Mouse (Mus musculus) spleen, adult 2 months (tissue): ENCODE data around the gene Hnrnpa3. TPM values are rescaled to one million over a fixed set of nuclear protein-coding genes. Genes with fewer than 3 reads are reported as not detected.

Source experiments
- DNase-seq, 2 experiments: peaks; one replicate each; pipeline versions ENCODE4 v3.0.0 to v3.0.0-alpha.2; 2012 to 2021; ENCODE audit warnings: low spot score in 2 of 2, low read depth in 1 of 2
- H3K27ac ChIP-seq: fragments of 200-500 bp; 2 replicates; pipeline ENCODE4 v1.5.1; 2012; ENCODE audit warnings: low read length, inconsistent platforms; ENCODE audit not compliant: insufficient read depth
- H3K27me3 ChIP-seq: fragments of 200-500 bp; 2 replicates; pipeline ENCODE4 v1.6.1; 2012; ENCODE audit warnings: mild to moderate bottlenecking, moderate library complexity, low read length, inconsistent platforms; ENCODE audit not compliant: control insufficient read depth, insufficient read depth
- H3K36me3 ChIP-seq: fragments of 200-500 bp; 2 replicates; pipeline ENCODE4 v1.6.1; 2012; ENCODE audit warnings: mild to moderate bottlenecking, low read length, inconsistent platforms; ENCODE audit not compliant: control insufficient read depth, insufficient read depth
- H3K4me1 ChIP-seq: fragments of 200-500 bp; 2 replicates; pipeline ENCODE4 v1.6.1; 2011; ENCODE audit warnings: inconsistent platforms; ENCODE audit not compliant: control insufficient read depth, insufficient read depth, insufficient read length
- H3K4me3 ChIP-seq: fragments of 200-500 bp; 2 replicates; pipeline ENCODE4 v1.5.1; 2011; ENCODE audit warnings: mild to moderate bottlenecking, inconsistent platforms; ENCODE audit not compliant: insufficient read depth, insufficient read length; ENCODE audit errors: extremely low read depth
- CTCF ChIP-seq: fragments of 200-500 bp; IDR thresholded peaks from 2 replicates; pipeline ENCODE4 v1.5.1; 2011; ENCODE audit warnings: mild to moderate bottlenecking, inconsistent platforms; ENCODE audit not compliant: insufficient read depth, insufficient read length, insufficient replicate concordance; ENCODE audit errors: extremely low read depth
- POLR2A ChIP-seq: fragments of 200-500 bp; IDR thresholded peaks from 2 replicates; pipeline ENCODE4 v1.6.1; 2011; ENCODE audit warnings: low read depth, low read length, inconsistent platforms
- WGBS: fragments of 180-500 bp; shearing (Covaris S2); methylation state at CpG from one replicate; pipeline ENCODE4 v1.1.7; 2018; 5-methylcytosine and 5-hydroxymethylcytosine counted together
- polyA plus RNA-seq: library from polyadenylated mRNA; depleted of rRNA; stranded (reverse); fragments of >200 nt; gene quantifications from 2 replicates; pipeline ENCODE4 v1.2.3, GENCODE M21; 2012

The Hnrnpa3 gene
- polyA plus RNA-seq, 1 experiment: 15.7 TPM

- Histone ChIP-seq H3K4me1 (peaks cover 15% of the 10 kb centered on the region), H3K27me3 (no peaks in the 10 kb centered on the region), H3K36me3 (no peaks in the 10 kb centered on the region), H3K4me3 (no peak overlapping the region), H3K27ac (no peak overlapping the region)
- DNase-seq: no peak
- 90% methylated on average over 3 of the region's 3 CpGs for WGBS
- TF ChIP-seq POLR2A (no peak), CTCF (no peak)
Measured at GRCm38 (mm10) chr2:75697222-75697621, 38.2 kb downstream of the Hnrnpa3 start.

- no peak overlapping the region for H3K27ac ChIP-seq
- TF ChIP-seq POLR2A (no peak), CTCF (no peak)
- H3K36me3 ChIP-seq: no peaks in the 10 kb centered on the region
- DNase-seq: no peak
- H3K4me1 ChIP-seq: peaks cover 15% of the 10 kb centered on the region
- no peak overlapping the region for H3K4me3 ChIP-seq
- WGBS: 19% methylated on average over 4 of the region's 4 CpGs
- H3K27me3 ChIP-seq: no peaks in the 10 kb centered on the region
Measured at GRCm38 (mm10) chr2:75698007-75698406, 38.9 kb downstream of the Hnrnpa3 start.

GRCm38 (mm10) chr2:75698874-75699273 lies 39.8 kb downstream of the Hnrnpa3 start:
- Histone ChIP-seq H3K36me3 (no peaks in the 10 kb centered on the region), H3K4me1 (peaks cover 15% of the 10 kb centered on the region), H3K27me3 (no peaks in the 10 kb centered on the region), H3K27ac (no peak overlapping the region), H3K4me3 (no peak overlapping the region)
- TF ChIP-seq POLR2A: no peak
- TF ChIP-seq CTCF: no peak
- DNase-seq: no peak
- WGBS: 94% methylated on average over 3 of the region's 3 CpGs

- no peaks in the 10 kb centered on the region for H3K27me3 ChIP-seq
- H3K4me3 ChIP-seq: no peak overlapping the region
- no peak for TF ChIP-seq POLR2A
- H3K27ac ChIP-seq: no peak overlapping the region
- no peaks in the 10 kb centered on the region for H3K36me3 ChIP-seq
- H3K4me1 ChIP-seq: peaks cover 15% of the 10 kb centered on the region
- WGBS: 90% methylated on average over 3 of the region's 3 CpGs
- DNase-seq: no peak
Measured at GRCm38 (mm10) chr2:75700543-75700942, 41.5 kb downstream of the Hnrnpa3 start.

GRCm38 (mm10) chr2:75701207-75701606 lies 42.1 kb downstream of the Hnrnpa3 start:
- H3K36me3 ChIP-seq: no peaks in the 10 kb centered on the region
- no peak for DNase-seq
- H3K4me3 ChIP-seq: no peak overlapping the region
- 84% methylated on average over 3 of the region's 3 CpGs for WGBS
- no peak overlapping the region for H3K27ac ChIP-seq
- H3K27me3 ChIP-seq: no peaks in the 10 kb centered on the region
- TF ChIP-seq CTCF (no peak), POLR2A (no peak)
- peaks cover 13% of the 10 kb centered on the region for H3K4me1 ChIP-seq

GRCm38 (mm10) chr2:75701822-75702587 lies 42.9 kb downstream of the Hnrnpa3 start:
- no peak for DNase-seq
- Histone ChIP-seq H3K27ac (no peak overlapping the region), H3K36me3 (no peaks in the 10 kb centered on the region), H3K4me1 (peaks cover 11% of the 10 kb centered on the region), H3K27me3 (no peaks in the 10 kb centered on the region), H3K4me3 (no peak overlapping the region; the same call in 1 of the 2 replicates)
- WGBS: 46% methylated on average over 9 of the region's 9 CpGs
- no peak for TF ChIP-seq CTCF

GRCm38 (mm10) chr2:75702588-75702976 lies 43.5 kb downstream of the Hnrnpa3 start:
- no peaks in the 10 kb centered on the region for H3K36me3 ChIP-seq
- peaks cover 7% of the 10 kb centered on the region for H3K4me1 ChIP-seq
- H3K27ac ChIP-seq: peak overlapping the region; percentile 98; the same call in 1 of the 2 replicates
- TF ChIP-seq CTCF: no peak
- TF ChIP-seq POLR2A: no peak
- WGBS: 4% methylated on average over 5 of the region's 5 CpGs
- H3K4me3 ChIP-seq: peak overlapping the region; percentile 99
- no peak for DNase-seq
- no peaks in the 10 kb centered on the region for H3K27me3 ChIP-seq
